Mouse (Mus musculus): Measurements from ENCODE around the gene Acaa1b. TPM values are rescaled to one million over a fixed set of nuclear protein-coding genes. Genes with fewer than 3 reads are reported as not detected.

Gene Acaa1b
- polyA plus RNA-seq, 1 experiment: 2.1 TPM

GRCm38 (mm10) chr9:119102783-119103113, 54.1 kb downstream of the Acaa1b start:
- Histone ChIP-seq H3K9ac (ENCODE audit: low read depth, poor library complexity, severe bottlenecking) (peak overlapping the region; percentile 12), H3K4me3 (ENCODE audit: low read depth, low read length) (peak overlapping the region; percentile 93), H3K27me3 (ENCODE audit: control insufficient read depth, insufficient read depth, low read length, poor library complexity, severe bottlenecking) (no peaks in the 10 kb centered on the region), H3K9me3 (replicated peaks; ENCODE audit: control insufficient read depth, insufficient read depth, low read length, poor library complexity, severe bottlenecking) (no peaks in the 10 kb centered on the region), H3K4me1 (ENCODE audit: control insufficient read depth, insufficient read depth, low read length) (no peaks in the 10 kb centered on the region), H3K36me3 (ENCODE audit: control insufficient read depth, insufficient read depth, low read length, poor library complexity, severe bottlenecking) (no peaks in the 10 kb centered on the region), H3K27ac (ENCODE audit: insufficient read depth, low read length) (no peak overlapping the region)
- TF ChIP-seq EP300 (IDR thresholded peaks at IDR 0.05; ENCODE audit: insufficient read depth, low read depth, low read length) (no peak), CTCF (IDR thresholded peaks at IDR 0.05; ENCODE audit: low read depth, low read length) (no peak), POLR2A (IDR thresholded peaks at IDR 0.05; ENCODE audit: insufficient read depth, low read length) (no peak)

GRCm38 (mm10) chr9:119101992-119102782, 54.7 kb downstream of the Acaa1b start, which contains the start of gene Dlec1:
Gene Dlec1 (plus strand): TSS chr9:119102478.
- TF ChIP-seq EP300 (IDR thresholded peaks at IDR 0.05; ENCODE audit: insufficient read depth, low read depth, low read length): 0 out of 2 replicates have a peak, but pooled peaks have one; percentile 22
- peak; percentile 24 for TF ChIP-seq CTCF (IDR thresholded peaks at IDR 0.05; ENCODE audit: low read depth, low read length)
- TF ChIP-seq POLR2A (IDR thresholded peaks at IDR 0.05; ENCODE audit: insufficient read depth, low read length): no peak

GRCm38 (mm10) chr9:119100177-119100898, 56.6 kb downstream of the Acaa1b start:
- H3K4me1 ChIP-seq (ENCODE audit: control insufficient read depth, insufficient read depth, low read length): peaks cover 4% of the 10 kb centered on the region
- H3K9ac ChIP-seq (ENCODE audit: low read depth, poor library complexity, severe bottlenecking): no peak overlapping the region
- no peak overlapping the region for H3K4me3 ChIP-seq (ENCODE audit: low read depth, low read length)
- no peaks in the 10 kb centered on the region for H3K27me3 ChIP-seq (ENCODE audit: control insufficient read depth, insufficient read depth, low read length, poor library complexity, severe bottlenecking)
- TF ChIP-seq POLR2A (IDR thresholded peaks at IDR 0.05; ENCODE audit: insufficient read depth, low read length): no peak
- TF ChIP-seq CTCF (IDR thresholded peaks at IDR 0.05; ENCODE audit: low read depth, low read length): peak; percentile 5
- no peak for TF ChIP-seq EP300 (IDR thresholded peaks at IDR 0.05; ENCODE audit: insufficient read depth, low read depth, low read length)
- no peaks in the 10 kb centered on the region for H3K36me3 ChIP-seq (ENCODE audit: control insufficient read depth, insufficient read depth, low read length, poor library complexity, severe bottlenecking)
- H3K27ac ChIP-seq (ENCODE audit: insufficient read depth, low read length): no peak overlapping the region
- H3K9me3 ChIP-seq (replicated peaks; ENCODE audit: control insufficient read depth, insufficient read depth, low read length, poor library complexity, severe bottlenecking): no peaks in the 10 kb centered on the region

More at GRCm38 (mm10) chr9:119101992-119102782, 54.7 kb downstream of the Acaa1b start, which contains the start of gene Dlec1:
- Histone ChIP-seq H3K4me3 (ENCODE audit: low read depth, low read length) (peak within 1 kb of the TSS; percentile 93), H3K36me3 (ENCODE audit: control insufficient read depth, insufficient read depth, low read length, poor library complexity, severe bottlenecking) (no peaks in the 10 kb centered on the region), H3K27me3 (ENCODE audit: control insufficient read depth, insufficient read depth, low read length, poor library complexity, severe bottlenecking) (no peaks in the 10 kb centered on the region), H3K9ac (ENCODE audit: low read depth, poor library complexity, severe bottlenecking) (peak within 1 kb of the TSS; percentile 12), H3K27ac (ENCODE audit: insufficient read depth, low read length) (no peak within 1 kb of the TSS), H3K9me3 (replicated peaks; ENCODE audit: control insufficient read depth, insufficient read depth, low read length, poor library complexity, severe bottlenecking) (no peaks in the 10 kb centered on the region), H3K4me1 (ENCODE audit: control insufficient read depth, insufficient read depth, low read length) (no peaks in the 10 kb centered on the region)

Other genes with a start within 250 kb of the Acaa1b start
- gene Ctdspl, start 230.6 kb downstream of the Acaa1b start, polyA plus RNA-seq (2011; ENCODE audit: insufficient read depth, insufficient read length, low read depth, missing spikeins): 20.2 and 20.5 TPM in 2 replicates
- 37.0 and 40.0 TPM in 2 replicates for gene Vill, start 104.3 kb downstream of the Acaa1b start, polyA plus RNA-seq (2011; ENCODE audit: insufficient read depth, insufficient read length, low read depth, missing spikeins)
- 22.0 and 23.2 TPM in 2 replicates for gene Plcd1, start 63.6 kb downstream of the Acaa1b start, polyA plus RNA-seq (2011; ENCODE audit: insufficient read depth, insufficient read length, low read depth, missing spikeins)
- gene Dlec1, start 54.6 kb downstream of the Acaa1b start, polyA plus RNA-seq (2011; ENCODE audit: insufficient read depth, insufficient read length, low read depth, missing spikeins): 2.4 and 2.5 TPM in 2 replicates
- not detected in 2 replicates for gene Gm47289, start 2.1 kb upstream of the Acaa1b start, polyA plus RNA-seq (2011; ENCODE audit: insufficient read depth, insufficient read length, low read depth, missing spikeins)
- 0.34 TPM in 1 of 2 replicates, not detected in the other for gene Slc22a13, start 52.0 kb upstream of the Acaa1b start, polyA plus RNA-seq (2011; ENCODE audit: insufficient read depth, insufficient read length, low read depth, missing spikeins)
- gene Oxsr1, start 165.3 kb upstream of the Acaa1b start, polyA plus RNA-seq (2011; ENCODE audit: insufficient read depth, insufficient read length, low read depth, missing spikeins): 85.3 and 86.3 TPM in 2 replicates
- gene Acaa1a, start 182.6 kb upstream of the Acaa1b start, polyA plus RNA-seq (2011; ENCODE audit: insufficient read depth, insufficient read length, low read depth, missing spikeins): 20.7 and 23.9 TPM in 2 replicates
- 6.2 and 7.0 TPM in 2 replicates for gene Myd88, start 184.3 kb upstream of the Acaa1b start, polyA plus RNA-seq (2011; ENCODE audit: insufficient read depth, insufficient read length, low read depth, missing spikeins)
- gene Xylb, start 200.3 kb upstream of the Acaa1b start, polyA plus RNA-seq (2011; ENCODE audit: insufficient read depth, insufficient read length, low read depth, missing spikeins): 7.8 and 7.9 TPM in 2 replicates
- gene Slc22a14, start 208.5 kb upstream of the Acaa1b start, polyA plus RNA-seq (2011; ENCODE audit: insufficient read depth, insufficient read length, low read depth, missing spikeins): not detected in 2 replicates
- 52.1 and 54.3 TPM in 2 replicates for gene Acvr2b, start 245.0 kb upstream of the Acaa1b start, polyA plus RNA-seq (2011; ENCODE audit: insufficient read depth, insufficient read length, low read depth, missing spikeins)